Mouse (Mus musculus) liver, embryonic 14.5 days (tissue): ENCODE data around the gene Srp54a. TPM values are rescaled to one million over a fixed set of nuclear protein-coding genes. Genes with fewer than 3 reads are reported as not detected.
A peak's percentile ranks its signal among the peaks of the same experiment; 100 is the strongest.
"Not testable (repeated sequence)": the region's sequence is repeated elsewhere in the genome, so short reads cannot be mapped to it uniquely, and the experiment has no call there.

Source experiments
- ATAC-seq: fragments of 200-750 bp; cut with Nextera tagmentation; 2 replicates; pipeline ENCODE4 v1.8.0; 2017; ENCODE audit warnings: moderate number of reproducible peaks, mild to moderate bottlenecking, moderate library complexity; ENCODE audit not compliant: insufficient read depth
- DNase-seq, 3 experiments: peaks; one replicate each; pipeline ENCODE4 v3.0.0-alpha.2; 2012 to 2013; ENCODE audit warnings: low read depth in 3 of 3, low spot score in 3 of 3
- H3K27ac ChIP-seq: fragments of 300-500 bp; sonication (generic); 2 replicates; pipeline ENCODE4 v1.5.1; 2014; ENCODE audit warnings: moderate library complexity, mild to moderate bottlenecking, control low read depth, inconsistent platforms
- H3K27me3 ChIP-seq: fragments of 300-500 bp; sonication (generic); 2 replicates; pipeline ENCODE4 v1.6.1; 2014; ENCODE audit warnings: mild to moderate bottlenecking, low read length, moderate library complexity; ENCODE audit not compliant: control insufficient read depth, insufficient read depth
- H3K36me3 ChIP-seq: fragments of 300-500 bp; sonication (generic); replicated peaks from 2 replicates; pipeline ENCODE4 v1.6.1; 2014; ENCODE audit warnings: low read depth; ENCODE audit not compliant: control insufficient read depth, insufficient read depth
- H3K4me1 ChIP-seq, 2 experiments: fragments of 200-500 bp in 1 of 2; fragments of 300-500 bp in 1 of 2; sonication (generic) in 1 of 2; replicated peaks; 2 replicates each; pipeline ENCODE4 v1.6.1; 2012 to 2014; ENCODE audit warnings: antibody characterized with exemption in 1 of 2, inconsistent platforms in 1 of 2, low read length in 1 of 2; ENCODE audit not compliant: control insufficient read depth in 2 of 2, insufficient read depth in 2 of 2
- H3K4me2 ChIP-seq: fragments of 300-500 bp; sonication (generic); 2 replicates; pipeline ENCODE4 v1.6.1; 2014; ENCODE audit warnings: low read depth, mild to moderate bottlenecking, control low read depth, moderate library complexity
- H3K4me3 ChIP-seq, 2 experiments: fragments of 200-500 bp in 1 of 2; fragments of 300-500 bp in 1 of 2; sonication (generic) in 1 of 2; 2 replicates each; pipeline ENCODE4 v1.5.1; 2012 to 2014; ENCODE audit warnings: low read depth in 2 of 2, low read length in 2 of 2, mild to moderate bottlenecking in 2 of 2, control low read depth in 1 of 2, inconsistent platforms in 1 of 2, moderate library complexity in 1 of 2; ENCODE audit not compliant: insufficient read depth in 1 of 2
- H3K9ac ChIP-seq: fragments of 300-500 bp; sonication (generic); replicated peaks from 2 replicates; pipeline ENCODE4 v1.6.1; 2014; ENCODE audit warnings: mild to moderate bottlenecking, control low read depth, moderate library complexity
- H3K9me3 ChIP-seq: fragments of 300-500 bp; sonication (generic); 2 replicates; pipeline ENCODE4 v1.6.1; 2016; ENCODE audit warnings: low read length, mixed read lengths; ENCODE audit not compliant: control insufficient read depth
- CTCF ChIP-seq: IDR thresholded peaks from 2 replicates; pipeline ENCODE4 v1.5.1; 2016; ENCODE audit warnings: antibody characterized with exemption, low read depth, control low read depth
- EP300 ChIP-seq: IDR thresholded peaks from 2 replicates; pipeline ENCODE4 v1.6.1; 2016; ENCODE audit warnings: antibody characterized with exemption, low read depth
- WGBS: fragments of 180-500 bp; shearing (Covaris S2); extraction: QIAGEN DNeasy Blood & Tissue Kit; methylation state at CpG from one replicate; pipeline ENCODE4 v1.1.7; 2014; ENCODE audit not compliant: insufficient replicate concordance; 5-methylcytosine and 5-hydroxymethylcytosine counted together
- polyA plus RNA-seq, 2 experiments: library from polyadenylated mRNA; depleted of rRNA in 1 of 2; stranded (reverse) in 1 of 2; unstranded in 1 of 2; fragments of >200 nt; fragmentation: Nextera tagmentation in 1 of 2; extraction: Ambion mirVana in 1 of 2; gene quantifications; 2 replicates each; pipeline versions ENCODE4 v1.2.1 to v1.2.3; 2012 to 2014

Srp54a gene
- polyA plus RNA-seq, 2 experiments = 11.2 to 89.1 TPM

- Histone ChIP-seq H3K4me1 (peaks cover 8 to 11% of the 10 kb centered on the region in 2 experiments), H3K9me3 (no peaks in the 10 kb centered on the region), H3K27ac (no peak overlapping the region), H3K9ac (no peak overlapping the region), H3K36me3 (no peaks in the 10 kb centered on the region), H3K4me3 (no peak overlapping the region), H3K4me2 (no peak overlapping the region), H3K27me3 (no peaks in the 10 kb centered on the region)
- TF ChIP-seq CTCF = no peak
- no peak for TF ChIP-seq EP300
- ATAC-seq (no peak), DNase-seq (no peak)
- 84% methylated on average over 2 of the region's 2 CpGs for WGBS
Observed at GRCm38 (mm10) chr12:55075296-55075695, 4.8 kb upstream of the Srp54a start.

DNA sequence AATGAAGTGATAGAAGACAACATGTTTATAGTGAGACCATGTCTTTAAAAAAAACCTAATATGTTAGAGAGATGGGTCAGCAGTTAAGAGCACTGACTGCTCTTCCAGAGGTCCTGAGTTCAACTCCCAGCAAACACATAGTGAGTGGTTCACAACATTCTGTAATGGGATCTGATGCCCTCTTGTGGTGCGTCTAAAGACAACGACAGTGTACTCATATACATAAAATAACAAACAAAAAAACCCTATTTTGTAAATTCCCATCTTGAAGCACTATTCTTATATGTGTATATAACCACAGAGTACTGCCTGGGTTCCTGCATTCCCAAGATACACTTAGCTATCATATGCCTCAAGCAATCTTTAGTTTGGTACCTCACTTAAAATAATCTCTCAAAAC lies 1.4 kb upstream of the Srp54a start:
- ATAC-seq, H3K36me3 ChIP-seq, H3K27me3 ChIP-seq, DNase-seq, H3K27ac ChIP-seq, H3K4me3 ChIP-seq, H3K9me3 ChIP-seq, H3K9ac ChIP-seq, H3K4me1 ChIP-seq: not testable (repeated sequence)
- WGBS = 23% methylated on average over 2 of the region's 2 CpGs
- TF ChIP-seq CTCF = peak; percentile 48
- peak overlapping the region; percentile 77 for H3K4me2 ChIP-seq

- Histone ChIP-seq H3K4me3 (peak overlapping the region; percentile 62 to 89), H3K9ac (peak overlapping the region; percentile 92), H3K4me2 (peak overlapping the region; percentile 39), H3K27ac (peak overlapping the region; percentile 84)
- under 1% methylated on average over 25 of the region's 25 CpGs for WGBS
- not testable (repeated sequence) for H3K4me1 ChIP-seq, DNase-seq, H3K36me3 ChIP-seq, H3K9me3 ChIP-seq, H3K27me3 ChIP-seq
- ATAC-seq = peak; percentile 34
Observed at GRCm38 (mm10) chr12:55080601-55080942, 510 bp downstream of the Srp54a start.

DNA sequence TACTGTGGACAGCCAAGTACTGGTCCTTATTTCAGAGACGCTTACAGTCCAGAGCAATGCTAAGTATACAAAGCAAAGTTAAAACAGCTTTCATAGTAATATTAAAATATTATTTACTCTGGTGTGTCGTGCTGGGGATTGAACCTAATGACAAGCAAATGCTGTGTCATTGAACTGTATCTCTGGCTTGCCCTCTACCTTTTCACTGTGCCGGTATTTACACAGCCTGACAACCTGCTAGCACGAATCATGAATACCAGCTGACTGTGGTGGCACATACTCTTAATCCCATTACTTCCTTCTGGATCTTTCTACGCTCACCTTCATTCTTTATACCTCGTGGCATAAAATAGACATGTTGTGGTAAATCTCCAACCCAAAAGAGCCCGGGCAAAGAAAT lies 12.1 kb downstream of the Srp54a start:
- not testable (repeated sequence) for H3K4me2 ChIP-seq, H3K27ac ChIP-seq, DNase-seq, H3K4me3 ChIP-seq, H3K36me3 ChIP-seq, H3K4me1 ChIP-seq, H3K9me3 ChIP-seq, H3K27me3 ChIP-seq, ATAC-seq, H3K9ac ChIP-seq
- 100% methylated on average over 1 of the region's 7 CpGs for WGBS

GRCm38 (mm10) chr12:55112616-55113015 lies 32.6 kb downstream of the Srp54a start:
- DNase-seq, H3K27ac ChIP-seq, H3K9ac ChIP-seq, ATAC-seq, H3K9me3 ChIP-seq, H3K4me3 ChIP-seq, H3K4me2 ChIP-seq, H3K27me3 ChIP-seq, H3K36me3 ChIP-seq, H3K4me1 ChIP-seq: not testable (repeated sequence)
- WGBS = no CpG with 5 or more reads among the region's 7 CpGs

DNA sequence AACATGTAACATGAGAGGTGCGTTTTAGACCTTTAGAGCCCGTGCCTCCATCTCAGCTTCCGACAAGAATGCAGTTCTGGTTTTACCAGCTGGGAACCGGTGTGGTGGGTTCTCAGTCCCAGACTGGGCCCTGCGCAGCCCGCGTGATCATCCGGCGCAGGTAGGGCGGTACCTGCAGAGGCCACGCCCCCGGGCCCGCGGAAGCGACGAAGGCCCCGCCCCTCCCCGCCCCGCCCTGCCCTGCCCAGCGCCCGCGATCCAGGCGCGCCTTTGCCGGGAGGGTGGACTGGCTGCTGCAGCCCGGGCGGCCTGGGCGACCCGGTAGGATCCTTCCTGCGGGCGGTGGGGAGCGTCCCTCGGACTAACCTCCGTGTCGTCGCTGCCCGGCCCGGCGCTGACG lies 44.2 kb downstream of the Srp54a start, which contains the start of gene Fam177a:
Fam177a (plus strand) TSS at position 228 of the 400 bp plus-strand sequence.
- H3K4me3 ChIP-seq, H3K36me3 ChIP-seq, H3K4me2 ChIP-seq, DNase-seq, H3K27me3 ChIP-seq, H3K27ac ChIP-seq, H3K9me3 ChIP-seq, H3K4me1 ChIP-seq, H3K9ac ChIP-seq: not testable (repeated sequence)
- peak; percentile 97 for ATAC-seq
- WGBS = no CpG with 5 or more reads among the region's 40 CpGs

DNA sequence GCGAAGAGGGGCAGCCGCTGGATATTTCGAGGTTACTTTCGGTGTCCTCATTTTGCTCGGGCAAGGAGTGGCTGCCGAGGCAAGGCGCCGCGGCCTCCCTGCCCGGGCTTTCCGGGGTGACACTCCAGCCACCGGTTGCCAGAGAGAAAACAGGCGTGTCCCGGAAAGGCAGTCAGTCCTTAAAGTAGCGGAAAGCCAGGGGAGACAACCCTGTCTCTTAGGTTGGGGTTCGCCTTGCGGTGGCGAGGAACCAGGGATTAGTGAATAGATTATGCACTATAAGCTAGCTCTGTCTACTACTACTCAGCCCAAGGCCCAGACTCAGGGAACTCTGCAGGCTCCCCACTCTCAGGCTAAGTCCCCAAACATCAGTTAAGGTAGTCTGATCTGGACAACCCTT lies 44.7 kb downstream of the Srp54a start:
- not testable (repeated sequence) for H3K9me3 ChIP-seq, H3K4me2 ChIP-seq, H3K36me3 ChIP-seq, H3K9ac ChIP-seq, H3K4me3 ChIP-seq, H3K27me3 ChIP-seq, H3K27ac ChIP-seq, H3K4me1 ChIP-seq, DNase-seq
- WGBS = no CpG with 5 or more reads among the region's 18 CpGs
- ATAC-seq = peak; percentile 81

GRCm38 (mm10) chr12:55135540-55135939 lies 55.5 kb downstream of the Srp54a start:
- WGBS = no CpG with 5 or more reads among the region's 6 CpGs
- ATAC-seq, DNase-seq: not testable (repeated sequence)

More at GRCm38 (mm10) chr12:55135540-55135939, 55.5 kb downstream of the Srp54a start:
- H3K27ac ChIP-seq, H3K4me1 ChIP-seq, H3K9ac ChIP-seq, H3K4me2 ChIP-seq, H3K27me3 ChIP-seq, H3K36me3 ChIP-seq, H3K9me3 ChIP-seq, H3K4me3 ChIP-seq: not testable (repeated sequence)
